Mouse (Mus musculus) liver, adult 2 months (tissue): Measurements from ENCODE around the gene Spata22.

Source experiments
- CTCF ChIP-seq: fragments of 200-500 bp; IDR thresholded peaks from 2 replicates; pipeline ENCODE4 v1.5.1; 2011; ENCODE audit warnings: low read depth, low read length, control low read depth
- POLR2A ChIP-seq: fragments of 200-500 bp; IDR thresholded peaks from 2 replicates; pipeline ENCODE4 v1.6.1; 2011; ENCODE audit warnings: low read length, control low read depth; ENCODE audit not compliant: insufficient read depth; ENCODE audit errors: extremely low read depth

- TF ChIP-seq CTCF (no peak), POLR2A (no peak)
Measured at GRCm38 (mm10) chr11:73329442-73329841, at the start of gene Spata22, which contains the start of the genes Aspa and Gm49340.
